8 mouse cellular contexts compared by ENCODE assay signal in the genomic region with DNA sequence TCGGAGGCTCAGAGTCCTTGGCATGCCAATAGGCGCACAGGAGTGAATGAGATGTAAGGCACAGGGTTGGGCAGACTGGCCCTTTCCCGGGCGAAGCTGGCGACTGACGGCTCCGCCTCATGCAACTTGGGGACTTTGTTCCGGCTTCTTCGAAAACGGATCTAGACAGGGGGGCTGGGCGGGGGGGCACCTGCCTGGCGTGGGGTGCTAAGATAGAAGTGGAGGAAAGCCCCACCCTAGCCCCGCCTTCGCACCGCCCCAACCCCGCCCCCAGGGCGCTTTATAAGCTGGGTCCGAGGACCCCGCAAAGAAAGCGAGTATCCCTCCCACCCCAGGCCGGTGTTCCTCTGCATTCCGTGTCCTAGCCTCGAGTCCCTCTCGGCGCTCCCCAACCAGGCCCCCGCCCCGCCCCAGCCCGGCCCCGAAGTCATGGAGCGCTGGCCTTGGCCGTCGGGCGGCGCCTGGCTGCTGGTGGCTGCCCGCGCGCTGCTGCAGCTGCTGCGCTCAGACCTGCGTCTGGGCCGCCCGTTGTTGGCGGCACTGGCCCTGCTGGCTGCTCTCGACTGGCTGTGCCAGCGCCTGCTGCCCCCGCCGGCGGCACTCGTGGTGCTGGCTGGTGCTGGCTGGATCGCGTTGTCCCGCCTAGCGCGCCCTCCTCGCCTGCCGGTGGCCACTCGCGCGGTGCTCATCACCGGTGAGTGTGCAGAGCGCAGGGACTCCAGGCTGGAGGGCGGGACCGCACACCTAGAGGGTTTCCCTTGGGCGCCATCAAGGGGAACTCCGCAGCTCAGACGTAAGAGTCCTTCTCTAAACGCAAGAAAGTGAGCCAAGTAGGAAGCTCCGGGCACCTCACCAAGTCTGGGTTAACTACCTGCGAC. TPM values are rescaled to one million over a fixed set of nuclear protein-coding genes. Genes with fewer than 3 reads are reported as not detected.
DNase-seq lines count a peak whose midpoint lies in the region; ATAC-seq and TF ChIP-seq lines count a peak whose summit lies in the region.

TSS of gene Hsd11b2 (plus strand) at position 320 of the 878 bp plus-strand sequence.

- H3K4me1 ChIP-seq in brown adipose tissue, adult 24 weeks (ENCODE audit: control insufficient read depth, insufficient read depth, insufficient read length, low read length) = peaks cover 8% of the 10 kb centered on the region; the same call in 1 of the 2 replicates
- peaks cover 22% of the 10 kb centered on the region for H3K4me1 ChIP-seq in intestine, embryonic 16.5 days (ENCODE audit: control insufficient read depth, insufficient read depth, low read length)
- peaks cover 6% of the 10 kb centered on the region for H3K4me1 ChIP-seq in liver, adult 2 months (ENCODE audit: control insufficient read depth, insufficient read depth, low read length)
- peaks cover 32% of the 10 kb centered on the region for H3K4me1 ChIP-seq in midbrain, embryonic 16.5 days (ENCODE audit: control insufficient read depth, insufficient read depth, low read length)
- H3K4me1 ChIP-seq in stomach, embryonic 14.5 days (ENCODE audit: control insufficient read depth, insufficient read depth, low read length) = peaks cover 44% of the 10 kb centered on the region

- H3K9me3 ChIP-seq in intestine, embryonic 16.5 days (ENCODE audit: control insufficient read depth, low read length) = no peaks in the 10 kb centered on the region
- H3K9me3 ChIP-seq in midbrain, embryonic 16.5 days (replicated peaks; ENCODE audit: control insufficient read depth, low read length, poor library complexity, severe bottlenecking) = no peaks in the 10 kb centered on the region
- H3K9me3 ChIP-seq in stomach, embryonic 14.5 days (ENCODE audit: control insufficient read depth, low read depth, low read length) = no peaks in the 10 kb centered on the region

- no peaks in the 10 kb centered on the region for H3K36me3 ChIP-seq in intestine, embryonic 16.5 days (ENCODE audit: control insufficient read depth, insufficient read depth, low read length)
- no peaks in the 10 kb centered on the region for H3K36me3 ChIP-seq in liver, adult 2 months (ENCODE audit: control insufficient read depth, insufficient read depth, low read length)
- peaks cover 8% of the 10 kb centered on the region; the same call in 1 of the 2 replicates for H3K36me3 ChIP-seq in midbrain, embryonic 16.5 days (ENCODE audit: control insufficient read depth, insufficient read depth, low read length)
- 0 out of 2 replicates have a peak, but pooled peaks cover 1% of the 10 kb centered on the region for H3K36me3 ChIP-seq in stomach, embryonic 14.5 days (ENCODE audit: control insufficient read depth, insufficient read depth, low read length)

- H3K4me2 ChIP-seq in intestine, embryonic 16.5 days (ENCODE audit: low read depth, low read length) = peak within 1 kb of the TSS; percentile 99
- peak within 1 kb of the TSS; percentile 96 for H3K4me2 ChIP-seq in midbrain, embryonic 16.5 days (ENCODE audit: low read length)
- peak within 1 kb of the TSS; percentile 99 for H3K4me2 ChIP-seq in stomach, embryonic 14.5 days (replicated peaks; ENCODE audit: low read depth, low read length)

- no peak within 1 kb of the TSS for H3K27ac ChIP-seq in layer of hippocampus, adult 2 months
- no peak within 1 kb of the TSS for H3K27ac ChIP-seq in brown adipose tissue, adult 24 weeks (replicated peaks; ENCODE audit: low read depth, low read length)
- peak within 1 kb of the TSS; percentile 59 for H3K27ac ChIP-seq in gastrocnemius, adult 2 months
- no peak within 1 kb of the TSS for H3K27ac ChIP-seq in intestine, embryonic 16.5 days (ENCODE audit: low read length)
- no peak within 1 kb of the TSS for H3K27ac ChIP-seq in liver, adult 2 months (replicated peaks; ENCODE audit: insufficient read depth, low read depth, low read length)
- peak within 1 kb of the TSS; percentile 32; the same call in 1 of the 2 replicates for H3K27ac ChIP-seq in midbrain, embryonic 16.5 days (ENCODE audit: low read length)
- H3K27ac ChIP-seq in stomach, embryonic 14.5 days (ENCODE audit: low read length) = 0 out of 2 replicates have a peak within 1 kb of the TSS, but pooled peaks have one; percentile 10

- intact Hi-C loops in gastrocnemius, adult 2 months (cut with DNase I) = loop anchor here (2.0 to 5.0 kb wide), 2 partner anchors 14 to 36 kb away; no protein-coding TSS in a partner anchor

- under 1% methylated on average over 68 of the region's 68 CpGs for WGBS in intestine, embryonic 16.5 days
- WGBS in liver, adult 2 months = 2% methylated on average over 66 of the region's 68 CpGs
- under 1% methylated on average over 66 of the region's 68 CpGs for WGBS in midbrain, embryonic 16.5 days
- WGBS in stomach, embryonic 14.5 days = under 1% methylated on average over 67 of the region's 68 CpGs

- no peak for TF ChIP-seq POLR2A in liver, adult 2 months (IDR thresholded peaks at IDR 0.05; ENCODE audit: extremely low read depth, insufficient read depth, low read length)

- H3K79me2 ChIP-seq in liver, adult 2 months (ENCODE audit: control insufficient read depth, insufficient read depth, low read length) = no peaks in the 10 kb centered on the region

- peak; percentile 26 for TF ChIP-seq CTCF in layer of hippocampus, adult 2 months (conservative IDR thresholded peaks at IDR 0.05)
- peak; percentile 17; the same call in 1 of the 2 replicates for TF ChIP-seq CTCF in gastrocnemius, adult 2 months (IDR thresholded peaks at IDR 0.05)
- TF ChIP-seq CTCF in liver, adult 2 months (IDR thresholded peaks at IDR 0.05; ENCODE audit: low read depth, low read length) = no peak

- no peaks in the 10 kb centered on the region; the same call in 1 of the 2 replicates for H3K27me3 ChIP-seq in intestine, embryonic 16.5 days (replicated peaks; ENCODE audit: control insufficient read depth, insufficient read depth, low read length)
- no peaks in the 10 kb centered on the region for H3K27me3 ChIP-seq in liver, adult 2 months (ENCODE audit: control insufficient read depth, insufficient read depth, low read length)
- no peaks in the 10 kb centered on the region; the same call in 1 of the 2 replicates for H3K27me3 ChIP-seq in midbrain, embryonic 16.5 days (ENCODE audit: control insufficient read depth, insufficient read depth, low read depth, low read length)
- no peaks in the 10 kb centered on the region for H3K27me3 ChIP-seq in stomach, embryonic 14.5 days (ENCODE audit: control insufficient read depth, insufficient read depth, low read length)

- ATAC-seq in intestine, embryonic 16.5 days = peak; percentile 77
- peak; percentile 69 for ATAC-seq in midbrain, embryonic 16.5 days
- ATAC-seq in stomach, embryonic 14.5 days (ENCODE audit: insufficient number of reproducible peaks, insufficient read depth, low FRiP score, low read depth) = peak; percentile 40; the same call in 1 of the 2 replicates

- H3K9ac ChIP-seq in intestine, embryonic 16.5 days (ENCODE audit: low read depth, low read length) = peak within 1 kb of the TSS; percentile 71
- peak within 1 kb of the TSS; percentile 48 for H3K9ac ChIP-seq in liver, adult 2 months (ENCODE audit: low read depth, low read length)
- peak within 1 kb of the TSS; percentile 70 for H3K9ac ChIP-seq in midbrain, embryonic 16.5 days (ENCODE audit: low read depth, low read length)
- H3K9ac ChIP-seq in stomach, embryonic 14.5 days (replicated peaks; ENCODE audit: low read depth, low read length) = peak within 1 kb of the TSS; percentile 72

- H3K4me3 ChIP-seq in layer of hippocampus, adult 2 months = peak within 1 kb of the TSS; percentile 51
- H3K4me3 ChIP-seq in brown adipose tissue, adult 24 weeks (ENCODE audit: insufficient read depth, low read depth, low read length) = peak within 1 kb of the TSS; percentile 55
- H3K4me3 ChIP-seq in gastrocnemius, adult 2 months = peak within 1 kb of the TSS; percentile 74
- H3K4me3 ChIP-seq in intestine, embryonic 16.5 days (ENCODE audit: low read length) = peak within 1 kb of the TSS; percentile 64
- peak within 1 kb of the TSS; percentile 52 for H3K4me3 ChIP-seq in liver, adult 2 months (ENCODE audit: insufficient read depth, low read depth, low read length)
- H3K4me3 ChIP-seq in midbrain, embryonic 16.5 days (ENCODE audit: low read depth, low read length) = peak within 1 kb of the TSS; percentile 55
- peak within 1 kb of the TSS; percentile 63 for H3K4me3 ChIP-seq in stomach, embryonic 14.5 days (ENCODE audit: low read depth, low read length)

- DNase-seq in layer of hippocampus, adult 2 months (ENCODE audit: low spot score in 2 of 2) = no peak
- no peak for DNase-seq in layer of hippocampus, postnatal 25 days (ENCODE audit: extremely low spot score in 1 of 2, low spot score in 1 of 2)
- peak; percentile 83 for DNase-seq in gastrocnemius, adult 2 months
- no peak for DNase-seq in liver, adult 2 months (ENCODE audit: extremely low read depth, low read depth, low spot score)

RNA-seq across cellular contexts. Expression of gene Hsd11b2, which starts in this region (rescaled TPM):
- total RNA-seq in layer of hippocampus, adult 2 months (2021) = not detected
- total RNA-seq in layer of hippocampus, postnatal 25 days (2021) = under 1 TPM in 1 of 2 experiments, not detected in 1; 0.15 TPM
- polyA plus RNA-seq in brown adipose tissue, adult 24 weeks (2012; ENCODE audit: insufficient read depth, insufficient read length, missing spikeins) = not detected in 2 replicates
- not detected for total RNA-seq in gastrocnemius, adult 2 months (2021)
- polyA plus RNA-seq in intestine, embryonic 16.5 days (2015; fragmentation: Nextera tagmentation; extraction: Ambion mirVana) = 1.9 and 2.3 TPM in 2 replicates
- total RNA-seq in liver, adult 2 months (2014; rRNA removed) = not detected in 2 replicates
- polyA plus RNA-seq in liver, adult 2 months (2012; rRNA removed) = 0.09 and 0.12 TPM in 2 replicates
- polyA plus RNA-seq in midbrain, embryonic 16.5 days (2015; fragmentation: Nextera tagmentation; extraction: Ambion mirVana) = 2.7 and 3.6 TPM in 2 replicates
- polyA plus RNA-seq in stomach, embryonic 14.5 days (2014; fragmentation: Nextera tagmentation; extraction: Ambion mirVana) = 2.8 and 3.2 TPM in 2 replicates

Comparison
In these comparisons a context has a peak if more than half of its experiments do, and no peak if none do; other contexts are left out.
1. Peak in DNase-seq, H3K4me3 ChIP-seq and H3K27ac ChIP-seq in gastrocnemius, adult 2 months; RNA of the gene not detected or under 1 TPM.
2. H3K27ac ChIP-seq: peak in midbrain, embryonic 16.5 days (single experiment) and stomach, embryonic 14.5 days (single experiment); none in layer of hippocampus, adult 2 months (single experiment), brown adipose tissue, adult 24 weeks (single experiment), intestine, embryonic 16.5 days (single experiment) and liver, adult 2 months (single experiment).
3. Peak in every context shown above with its lines, with median percentiles within 50 percentile points of each other: H3K4me3 ChIP-seq, ATAC-seq, H3K4me2 ChIP-seq and H3K9ac ChIP-seq.